Mouse (Mus musculus) lung, adult 2 months (tissue): ENCODE measurements around the gene Camk2d. TPM values are rescaled to one million over a fixed set of nuclear protein-coding genes. Genes with fewer than 3 reads are reported as not detected.

ENCODE experiments used
- DNase-seq: peaks from one replicate; pipeline ENCODE4 v3.0.0; 2022
- H3K4me1 ChIP-seq: fragments of 200-500 bp; 2 replicates; pipeline ENCODE4 v1.6.1; 2011; ENCODE audit warnings: low read length; ENCODE audit not compliant: control insufficient read depth, insufficient read depth
- H3K4me3 ChIP-seq: fragments of 200-500 bp; replicated peaks from 2 replicates; pipeline ENCODE3; 2011; ENCODE audit warnings: low read depth, mild to moderate bottlenecking, control low read depth, low read length; ENCODE audit errors: extremely low read depth
- CTCF ChIP-seq: fragments of 200-500 bp; IDR thresholded peaks from 2 replicates; pipeline ENCODE4 v1.5.1; 2011; ENCODE audit warnings: mild to moderate bottlenecking, low read length, control low read depth; ENCODE audit not compliant: insufficient read depth
- POLR2A ChIP-seq: fragments of 200-500 bp; IDR thresholded peaks from 2 replicates; pipeline ENCODE4 v1.6.1; 2011; ENCODE audit warnings: low read depth, mild to moderate bottlenecking, control low read depth, low read length, borderline replicate concordance; ENCODE audit errors: extremely low read depth
- WGBS: fragments of 180-500 bp; shearing (Covaris S2); methylation state at CpG from one replicate; pipeline ENCODE4 v1.1.7; 2018; 5-methylcytosine and 5-hydroxymethylcytosine counted together
- polyA plus RNA-seq: library from polyadenylated mRNA; depleted of rRNA; stranded (reverse); fragments of >200 nt; gene quantifications from 2 replicates; pipeline ENCODE4 v1.2.3, GENCODE M21; 2012

Gene Camk2d
- polyA plus RNA-seq, 1 experiment, result 61.4 TPM

- peaks cover 5% of the 10 kb centered on the region for H3K4me1 ChIP-seq
- WGBS, result 90% methylated on average over 1 of the region's 1 CpGs
- TF ChIP-seq POLR2A, result no peak
- TF ChIP-seq CTCF, result no peak
- no peak for DNase-seq
- no peak overlapping the region for H3K4me3 ChIP-seq
These were observed 181.8 kb downstream of the Camk2d start for GRCm38 (mm10) chr3:126777879-126778278.

DNA sequence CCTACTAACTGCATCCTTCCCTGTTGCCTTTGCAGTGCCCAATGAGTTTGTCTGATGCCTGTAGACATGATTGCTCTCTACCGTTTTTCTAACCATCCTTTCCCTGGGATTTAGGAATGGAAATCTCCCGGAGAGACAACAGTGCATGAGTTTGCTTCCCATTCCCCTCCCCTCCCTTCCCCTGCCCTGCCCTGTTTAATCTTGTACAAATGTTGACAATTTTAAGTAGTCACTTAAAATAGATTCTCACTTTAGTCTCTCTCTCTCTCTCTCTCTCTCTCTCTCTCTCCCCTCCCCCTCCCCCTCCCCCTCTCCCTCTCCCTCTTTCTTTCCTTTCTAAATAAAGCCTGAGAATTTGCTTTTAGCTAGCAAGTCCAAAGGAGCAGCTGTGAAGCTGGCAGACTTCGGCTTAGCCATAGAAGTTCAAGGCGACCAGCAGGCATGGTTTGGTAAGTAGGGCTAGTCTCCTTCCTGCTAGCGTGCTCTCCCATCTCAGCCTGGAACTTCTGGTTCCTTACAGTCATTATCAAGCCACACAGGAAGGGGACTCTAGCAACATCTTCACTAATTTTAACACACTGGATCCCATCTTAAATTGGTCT, 184.0 kb downstream of the Camk2d start:
- DNase-seq, result no peak
- 44% methylated on average over 5 of the region's 5 CpGs for WGBS
- TF ChIP-seq POLR2A, result no peak
- TF ChIP-seq CTCF, result no peak
- Histone ChIP-seq H3K4me3 (no peak overlapping the region), H3K4me1 (peaks cover 5% of the 10 kb centered on the region)

DNA sequence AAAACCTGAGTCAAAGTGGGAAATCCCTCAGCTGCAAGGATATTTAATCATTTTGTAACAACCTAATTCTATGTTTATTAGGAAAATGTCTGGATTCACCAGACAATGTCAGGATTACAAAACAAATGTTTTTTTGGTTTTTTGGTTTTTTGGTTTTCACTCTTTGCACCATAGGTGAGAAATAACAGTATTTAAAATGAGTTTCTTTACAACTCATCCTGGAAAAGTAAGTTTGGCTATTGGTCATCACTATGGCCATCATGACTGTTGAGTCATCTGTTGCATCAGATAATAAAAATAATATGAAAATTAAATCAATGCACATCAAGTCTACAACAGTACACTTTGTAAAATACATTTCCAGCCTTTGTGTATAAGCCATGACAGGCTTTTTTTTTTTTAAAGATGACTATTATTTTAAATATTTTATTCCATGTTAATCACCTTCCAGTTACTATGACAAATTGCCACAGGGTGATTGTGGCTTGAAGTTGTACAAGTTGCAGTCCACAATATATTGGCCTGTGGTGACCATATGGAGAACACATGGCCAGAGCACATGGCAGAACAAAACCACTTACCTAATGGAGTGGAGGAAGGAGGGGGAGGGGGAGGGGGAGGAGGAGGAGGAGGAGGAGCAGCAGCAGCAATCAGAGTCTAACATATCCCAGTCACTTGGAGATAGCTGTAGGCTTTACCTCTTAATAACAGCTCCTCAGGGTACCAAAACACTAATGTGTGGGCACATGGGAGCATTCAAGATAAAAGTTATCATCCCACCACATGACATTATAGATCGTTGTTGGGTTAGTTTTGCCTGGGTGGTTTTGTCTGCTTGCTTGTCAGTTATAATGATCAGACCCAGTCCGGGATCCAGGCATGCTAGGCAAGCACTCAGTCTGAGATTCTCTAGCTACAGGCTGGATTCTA, 197.2 kb downstream of the Camk2d start:
- no peaks in the 10 kb centered on the region for H3K4me1 ChIP-seq
- TF ChIP-seq POLR2A, result no peak
- no peak for TF ChIP-seq CTCF
- H3K4me3 ChIP-seq, result no peak overlapping the region
- DNase-seq, result no peak
- WGBS, result 88% methylated on average over 2 of the region's 2 CpGs

- no peak for DNase-seq
- H3K4me3 ChIP-seq, result no peak overlapping the region
- TF ChIP-seq CTCF, result no peak
- no peak for TF ChIP-seq POLR2A
- H3K4me1 ChIP-seq, result no peaks in the 10 kb centered on the region
- WGBS, result 90% methylated on average over 3 of the region's 3 CpGs
These were observed 199.8 kb downstream of the Camk2d start for GRCm38 (mm10) chr3:126795904-126796303.

DNA sequence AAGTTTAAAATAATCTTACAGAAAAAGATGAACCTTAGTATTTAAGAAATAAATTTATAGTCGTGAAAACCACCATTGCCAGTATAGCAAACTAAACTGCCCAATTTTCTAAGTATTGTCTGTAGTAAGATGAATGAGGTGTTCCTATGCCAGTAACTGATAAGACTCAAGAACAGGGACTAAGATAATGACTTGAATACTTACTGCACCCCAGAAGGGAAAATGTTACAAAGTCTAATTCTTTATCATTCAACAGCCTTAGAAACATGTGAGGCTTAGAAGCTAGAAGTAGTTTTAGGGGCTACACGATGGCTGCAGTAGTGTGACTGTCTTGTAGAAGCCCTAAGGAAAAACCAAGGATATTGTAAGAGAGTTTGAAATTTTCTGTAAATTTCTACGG, 200.9 kb downstream of the Camk2d start:
- no peak for DNase-seq
- 88% methylated on average over 3 of the region's 3 CpGs for WGBS
- Histone ChIP-seq H3K4me3 (no peak overlapping the region), H3K4me1 (no peaks in the 10 kb centered on the region)
- TF ChIP-seq POLR2A (no peak), CTCF (no peak)

GRCm38 (mm10) chr3:126797810-126798209, 201.7 kb downstream of the Camk2d start:
- DNase-seq, result no peak
- WGBS, result 82% methylated on average over 3 of the region's 3 CpGs
- TF ChIP-seq CTCF, result no peak
- no peak for TF ChIP-seq POLR2A
- no peaks in the 10 kb centered on the region for H3K4me1 ChIP-seq
- H3K4me3 ChIP-seq, result no peak overlapping the region

DNA sequence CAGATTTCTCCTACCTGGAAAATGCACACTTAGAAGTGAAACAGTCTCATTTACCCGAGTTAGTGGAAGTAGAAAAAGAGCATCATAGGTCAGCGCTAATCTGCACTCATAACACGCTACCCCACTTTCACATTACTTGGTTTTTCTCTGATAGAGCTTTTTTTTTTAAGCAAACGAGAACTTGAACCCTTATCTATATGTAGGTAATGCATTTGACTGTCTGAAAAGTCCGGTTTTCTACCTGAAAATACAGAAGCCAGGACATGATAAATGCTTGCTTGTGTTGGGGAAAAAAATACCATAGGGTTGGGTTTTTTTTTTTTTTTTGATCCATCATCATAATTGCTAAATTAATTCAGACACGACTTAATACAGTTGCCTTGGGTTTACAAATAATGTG, 206.9 kb downstream of the Camk2d start:
- 90% methylated on average over 6 of the region's 6 CpGs for WGBS
- no peak for TF ChIP-seq CTCF
- no peak for TF ChIP-seq POLR2A
- DNase-seq, result no peak
- no peaks in the 10 kb centered on the region for H3K4me1 ChIP-seq
- H3K4me3 ChIP-seq, result no peak overlapping the region

DNA sequence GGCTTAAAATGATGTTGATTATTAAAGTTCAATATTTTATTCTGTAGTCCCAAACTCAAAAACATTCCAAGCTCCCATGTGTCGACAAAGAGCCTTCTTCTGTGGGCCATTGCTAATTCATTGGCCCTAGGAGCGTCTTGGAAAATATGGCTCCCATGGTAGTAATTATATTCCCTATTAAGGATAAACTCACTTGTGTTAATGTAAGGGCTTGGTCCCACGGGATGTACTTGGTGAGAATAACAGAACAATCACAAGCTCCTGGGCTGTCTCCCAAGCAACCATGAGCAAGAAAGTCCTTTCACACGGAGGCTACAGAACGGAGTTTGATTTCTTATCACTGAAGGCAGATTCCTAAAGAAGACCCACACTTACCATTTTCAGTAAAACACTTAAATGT, 208.9 kb downstream of the Camk2d start:
- Histone ChIP-seq H3K4me3 (no peak overlapping the region), H3K4me1 (no peaks in the 10 kb centered on the region)
- 89% methylated on average over 5 of the region's 5 CpGs for WGBS
- TF ChIP-seq CTCF, result no peak
- TF ChIP-seq POLR2A, result no peak
- DNase-seq, result no peak

GRCm38 (mm10) chr3:126806145-126806544, 210.0 kb downstream of the Camk2d start:
- Histone ChIP-seq H3K4me3 (no peak overlapping the region), H3K4me1 (no peaks in the 10 kb centered on the region)
- DNase-seq, result no peak
- 84% methylated on average over 4 of the region's 4 CpGs for WGBS
- TF ChIP-seq CTCF (no peak), POLR2A (no peak)

- no peak for DNase-seq
- TF ChIP-seq POLR2A (no peak), CTCF (no peak)
- Histone ChIP-seq H3K4me3 (no peak overlapping the region), H3K4me1 (no peaks in the 10 kb centered on the region; the same call in 1 of the 2 replicates)
- 81% methylated on average over 3 of the region's 3 CpGs for WGBS
These were observed 213.8 kb downstream of the Camk2d start for GRCm38 (mm10) chr3:126809915-126810314.

- DNase-seq, result no peak
- Histone ChIP-seq H3K4me1 (no peaks in the 10 kb centered on the region; the same call in 1 of the 2 replicates), H3K4me3 (no peak overlapping the region)
- WGBS, result 82% methylated on average over 5 of the region's 5 CpGs
- TF ChIP-seq POLR2A (no peak), CTCF (no peak)
These were observed 214.4 kb downstream of the Camk2d start for GRCm38 (mm10) chr3:126810372-126811090.
